Mouse (Mus musculus): Measurements from ENCODE around the gene Mex3b. TPM values are rescaled to one million over a fixed set of nuclear protein-coding genes. Genes with fewer than 3 reads are reported as not detected.
A peak's percentile ranks its signal among the peaks of the same experiment; 100 is the strongest.

The Mex3b gene
- 1 to 10 TPM; 4.1 to 5.2 TPM for total RNA-seq (2021)
- long read RNA-seq, experiment 1, partial matches to known transcripts, result 0 of 3 reads
- long read RNA-seq, experiment 1, other reads (novel, unspliced or antisense), result 0 of 3 reads
- long read RNA-seq, experiment 2, partial matches to known transcripts, result 0 of 5 reads
- long read RNA-seq, experiment 2, other reads (novel, unspliced or antisense), result 1 of 5 reads

DNA sequence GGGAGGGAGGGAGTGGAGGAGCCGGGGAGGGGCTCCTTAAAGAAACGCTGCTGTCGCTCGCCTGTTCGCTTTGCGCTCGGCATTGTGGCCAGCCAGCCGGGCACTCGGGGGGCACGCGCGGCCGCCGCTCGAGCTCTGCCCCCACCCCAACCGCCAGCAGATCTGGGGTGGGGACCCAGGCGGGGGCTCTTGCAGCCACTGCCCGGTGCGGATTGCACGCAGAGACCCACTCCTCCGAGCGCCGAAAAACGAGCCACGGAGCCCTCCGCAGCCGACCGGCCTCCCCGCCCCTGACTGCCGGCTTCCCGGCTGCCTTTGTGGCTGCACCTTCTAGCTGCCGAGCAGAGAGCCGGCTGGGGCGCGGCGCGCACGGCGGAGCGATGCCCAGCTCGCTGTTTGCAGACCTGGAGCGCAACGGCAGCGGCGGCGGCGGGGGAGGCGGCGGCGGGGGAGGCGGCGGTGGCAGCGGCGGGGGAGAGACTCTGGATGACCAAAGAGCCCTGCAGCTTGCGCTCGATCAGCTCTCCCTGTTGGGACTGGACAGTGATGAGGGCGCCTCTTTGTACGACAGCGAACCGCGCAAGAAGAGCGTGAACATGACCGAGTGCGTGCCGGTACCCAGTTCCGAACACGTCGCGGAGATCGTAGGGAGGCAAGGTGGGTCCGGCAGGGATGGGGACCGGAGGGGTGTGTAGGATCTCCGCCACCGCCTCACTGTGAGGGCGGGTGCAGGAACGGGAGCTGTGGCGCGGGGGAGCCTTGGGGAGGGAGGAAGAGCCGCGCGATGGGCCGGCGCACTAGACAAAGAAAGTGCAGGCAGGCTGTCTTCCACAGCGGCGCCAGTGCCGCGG lies at the start of gene Mex3b:
TSS of gene Mex3b (plus strand) at position 63 of the 851 bp plus-strand sequence.
- peak; percentile 69 to 71 for DNase-seq
- intact Hi-C loops (cut with DNase I), result loop anchor here (5.0 kb wide), 1 partner anchor 685 kb away; no protein-coding TSS in a partner anchor

GRCm38 (mm10) chr7:82819541-82819940 lies 47.6 kb upstream of the Mex3b start:
- no peak for DNase-seq
- intact Hi-C loops (cut with DNase I), result no loop called here

DNA sequence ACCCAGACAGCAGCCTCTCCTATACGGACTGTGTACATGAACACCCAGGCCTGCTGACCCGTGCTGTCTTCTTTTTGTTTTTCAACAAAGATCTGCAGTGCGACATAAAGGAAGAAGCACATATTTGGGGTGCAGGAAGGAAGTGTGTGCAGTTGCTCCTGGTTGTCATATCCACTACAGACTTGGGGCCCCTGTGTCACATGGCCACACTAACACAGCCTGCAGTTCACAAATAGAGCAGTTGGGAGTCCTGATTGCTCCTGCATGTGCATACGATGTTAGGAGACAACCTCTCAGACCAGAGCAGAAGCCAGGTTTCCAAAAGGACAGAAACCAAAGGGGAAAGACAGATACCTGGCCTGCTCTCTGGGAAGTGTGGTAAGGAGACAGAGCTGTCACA lies 46.5 kb upstream of the Mex3b start:
- intact Hi-C loops (cut with DNase I), result no loop called here
- DNase-seq, result no peak

DNA sequence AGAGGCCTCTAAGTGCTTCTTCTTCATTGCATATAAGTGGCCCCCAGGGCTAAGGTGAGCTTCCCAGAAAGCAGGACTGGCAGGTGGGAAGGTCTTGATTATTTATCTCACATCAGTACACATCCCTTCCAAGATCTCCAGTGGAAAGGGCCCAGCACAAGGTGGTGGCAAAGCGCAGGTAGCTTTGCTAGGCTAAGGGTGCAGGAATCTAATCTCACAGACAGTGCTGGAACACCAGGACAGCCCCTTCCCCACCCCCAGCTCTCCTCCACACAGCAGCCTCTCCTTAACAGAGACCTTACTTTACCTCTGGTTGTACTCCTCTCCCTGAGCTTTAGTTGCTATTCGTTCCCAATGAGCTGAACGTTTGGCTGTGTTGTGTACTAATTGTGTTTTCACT lies 45.6 kb upstream of the Mex3b start:
- no peak for DNase-seq
- intact Hi-C loops (cut with DNase I), result no loop called here

DNA sequence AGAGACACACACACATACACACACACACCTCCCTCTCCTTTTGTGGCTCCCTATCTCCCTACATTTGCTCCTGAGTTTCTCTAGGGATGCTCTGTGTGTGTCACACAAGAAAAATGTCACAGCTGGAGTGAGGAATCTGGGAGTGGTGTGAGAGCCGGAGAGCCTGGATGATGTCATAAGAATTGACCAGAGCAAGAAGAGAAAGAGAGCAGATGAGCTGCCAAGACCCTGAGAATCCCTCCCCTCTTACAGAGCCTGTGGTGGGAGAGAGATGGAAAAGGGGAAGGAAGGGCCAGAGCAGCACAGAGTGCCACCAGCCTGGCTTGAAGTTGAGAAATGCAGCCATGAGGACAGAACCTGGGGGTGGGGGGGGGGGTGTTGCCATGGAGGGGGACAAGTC lies 44.6 kb upstream of the Mex3b start:
- DNase-seq, result no peak
- intact Hi-C loops (cut with DNase I), result no loop called here

DNA sequence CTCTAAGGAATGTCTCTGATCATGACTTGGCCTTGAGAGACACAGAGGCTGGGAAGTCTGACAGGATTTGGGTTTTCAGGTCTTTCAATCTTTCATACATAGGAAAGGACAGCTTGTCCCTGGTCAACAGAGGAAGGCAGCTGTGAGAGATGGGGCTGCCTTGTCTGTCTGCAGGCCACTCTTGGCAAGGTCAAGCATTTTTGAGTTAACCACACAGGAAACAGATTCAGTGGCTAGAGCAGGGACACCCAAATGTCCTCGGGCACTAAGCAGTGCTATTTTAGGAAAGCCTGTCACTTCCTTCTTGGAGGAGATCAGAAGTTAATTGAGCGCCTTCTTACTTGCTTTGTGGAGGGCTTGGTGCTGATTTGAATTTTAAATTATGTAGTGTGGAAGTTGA lies 38.9 kb upstream of the Mex3b start:
- no peak for DNase-seq
- intact Hi-C loops (cut with DNase I), result no loop called here

GRCm38 (mm10) chr7:82829516-82829915 lies 37.6 kb upstream of the Mex3b start:
- no peak for DNase-seq
- intact Hi-C loops (cut with DNase I), result no loop called here

- no peak for DNase-seq
- intact Hi-C loops (cut with DNase I), result no loop called here
These were observed 32.7 kb upstream of the Mex3b start for GRCm38 (mm10) chr7:82834471-82834870.

DNA sequence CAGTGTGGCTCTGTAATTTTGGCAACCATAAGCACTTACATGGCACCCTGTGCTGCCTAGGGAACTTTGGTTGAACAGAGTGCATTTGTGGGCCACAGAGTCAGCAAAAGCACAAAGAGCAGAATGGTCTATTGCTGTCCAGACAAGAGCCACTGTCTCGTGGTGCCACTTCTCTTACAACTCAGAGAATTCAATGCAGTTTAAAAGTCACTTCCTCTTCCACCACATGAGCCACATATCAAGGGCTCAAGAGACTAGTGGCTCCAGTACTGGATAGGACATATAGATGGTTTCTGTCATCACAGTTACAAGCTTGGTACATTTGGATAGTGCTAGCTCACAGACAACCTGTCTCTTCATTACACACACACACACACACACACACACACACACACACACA lies 28.7 kb upstream of the Mex3b start:
- no peak for DNase-seq
- intact Hi-C loops (cut with DNase I), result no loop called here

DNA sequence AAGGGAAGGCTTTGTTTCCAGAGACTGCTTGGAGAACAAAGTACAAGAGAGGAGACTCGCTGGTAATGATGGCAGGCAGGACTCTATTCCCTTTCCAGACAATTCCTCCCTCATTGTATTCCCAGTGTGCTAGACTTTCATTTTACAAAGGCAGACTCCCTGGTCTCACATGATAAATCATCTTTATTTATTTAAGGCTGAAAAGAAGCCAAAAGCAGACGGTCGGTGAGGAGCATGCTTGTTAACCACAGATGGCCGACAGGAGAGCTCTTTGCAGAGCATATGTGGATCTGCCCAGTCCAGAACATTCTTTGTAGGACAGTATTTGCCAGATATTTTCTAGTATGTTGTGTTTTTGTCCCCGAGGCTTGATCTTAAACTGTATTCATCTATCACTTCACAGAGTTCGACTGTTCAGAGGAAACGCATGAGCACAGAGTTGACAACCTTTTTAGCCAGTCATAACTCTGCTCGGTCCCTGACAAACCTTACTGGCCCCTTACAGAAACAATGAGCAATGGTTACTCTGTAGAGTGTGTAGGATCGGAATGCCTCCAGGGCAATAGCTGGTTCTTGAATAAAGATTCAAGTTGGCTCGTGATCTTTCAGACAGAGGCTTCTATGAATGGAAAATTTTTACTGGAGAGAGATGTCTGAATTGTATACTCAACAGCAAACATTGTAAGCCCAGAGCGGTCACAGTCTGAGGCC lies 28.0 kb upstream of the Mex3b start:
- intact Hi-C loops (cut with DNase I), result no loop called here

DNA sequence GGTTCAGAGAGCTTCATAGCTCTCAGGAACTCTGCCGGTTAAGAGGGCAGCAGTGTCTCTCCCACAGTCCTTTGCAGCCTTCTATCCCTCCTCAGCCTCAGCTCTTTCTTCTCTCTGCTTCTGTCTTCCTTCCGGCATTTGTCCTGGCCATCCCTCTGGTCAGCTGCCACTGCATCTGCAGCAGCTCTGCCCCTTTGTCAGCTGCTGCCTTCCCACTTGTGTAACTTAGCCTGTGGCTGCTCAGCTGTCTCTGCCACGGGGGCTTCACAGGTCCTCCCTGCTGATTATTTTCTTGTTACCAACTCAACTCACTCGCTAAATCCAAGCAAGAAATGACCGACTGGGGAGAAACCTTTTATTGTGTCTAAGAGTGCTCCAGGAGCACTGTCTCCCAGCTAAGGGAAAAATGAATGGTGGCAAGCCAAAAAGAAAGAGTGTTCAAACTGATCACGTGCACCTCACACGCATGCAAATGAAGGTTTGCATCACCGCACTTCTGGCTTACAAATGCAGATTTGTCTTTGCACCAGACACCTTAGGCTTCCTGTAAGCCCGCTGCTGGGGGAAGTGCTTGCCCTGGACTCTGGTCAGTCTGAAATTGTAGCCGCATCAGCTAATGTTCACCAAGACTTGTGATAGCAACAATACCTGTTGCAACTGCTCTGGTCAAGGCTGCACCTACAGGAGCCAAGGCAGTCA lies 24.8 kb upstream of the Mex3b start:
- no peak for DNase-seq
- intact Hi-C loops (cut with DNase I), result no loop called here

More for the DNA sequence above, 28.0 kb upstream of the Mex3b start:
- no peak for DNase-seq

- DNase-seq, result peak; percentile 20 to 35
- intact Hi-C loops (cut with DNase I), result no loop called here
These were observed 16.4 kb upstream of the Mex3b start for GRCm38 (mm10) chr7:82850756-82851155.

- DNase-seq, result no peak
- intact Hi-C loops (cut with DNase I), result no loop called here
These were observed 15.5 kb upstream of the Mex3b start for GRCm38 (mm10) chr7:82851670-82852069.

- intact Hi-C loops (cut with DNase I), result no loop called here
- no peak for DNase-seq
These were observed 12.9 kb upstream of the Mex3b start for GRCm38 (mm10) chr7:82854195-82854766.

DNA sequence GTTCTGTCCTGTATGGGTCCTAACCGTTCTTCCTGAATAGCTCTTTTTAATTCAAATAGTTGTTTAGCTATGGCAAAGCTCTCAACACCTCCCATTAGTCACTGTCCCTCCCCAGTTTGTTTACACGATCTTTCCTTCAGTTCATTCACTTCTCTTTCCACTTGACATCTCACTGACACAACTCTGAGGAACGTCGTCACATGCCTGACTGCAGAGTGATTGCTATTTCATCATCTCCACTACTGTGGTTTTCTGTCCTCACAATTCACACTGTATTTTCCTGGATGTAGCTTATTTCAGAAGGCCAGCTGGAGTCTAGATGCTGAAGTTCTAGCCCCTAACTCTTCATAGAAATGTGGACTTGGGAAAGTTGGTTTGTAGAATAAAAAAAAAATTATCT lies 8.5 kb upstream of the Mex3b start:
- DNase-seq, result no peak
- intact Hi-C loops (cut with DNase I), result no loop called here

DNA sequence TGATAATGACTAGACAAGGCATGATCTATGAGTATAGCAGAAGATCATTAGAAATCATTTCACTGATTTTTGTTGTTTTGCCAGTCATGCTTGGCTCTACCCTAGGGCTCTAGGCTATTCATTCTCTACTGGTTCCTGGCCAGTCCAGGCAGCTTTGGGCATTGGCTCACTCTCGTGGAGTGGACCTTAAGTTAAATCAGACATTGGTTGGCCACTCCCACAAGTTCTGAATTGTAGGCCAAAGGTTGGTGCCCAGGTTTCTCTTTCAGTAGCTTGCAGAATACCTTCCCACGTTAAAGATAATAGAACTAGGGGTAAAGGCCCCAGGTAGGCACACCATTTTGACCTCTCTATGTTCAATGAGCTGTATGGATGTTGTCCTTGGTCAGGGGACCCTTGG lies 6.5 kb upstream of the Mex3b start:
- DNase-seq, result no peak
- intact Hi-C loops (cut with DNase I), result no loop called here

GRCm38 (mm10) chr7:82863341-82863740 lies 3.8 kb upstream of the Mex3b start:
- no peak for DNase-seq
- intact Hi-C loops (cut with DNase I), result no loop called here

DNA sequence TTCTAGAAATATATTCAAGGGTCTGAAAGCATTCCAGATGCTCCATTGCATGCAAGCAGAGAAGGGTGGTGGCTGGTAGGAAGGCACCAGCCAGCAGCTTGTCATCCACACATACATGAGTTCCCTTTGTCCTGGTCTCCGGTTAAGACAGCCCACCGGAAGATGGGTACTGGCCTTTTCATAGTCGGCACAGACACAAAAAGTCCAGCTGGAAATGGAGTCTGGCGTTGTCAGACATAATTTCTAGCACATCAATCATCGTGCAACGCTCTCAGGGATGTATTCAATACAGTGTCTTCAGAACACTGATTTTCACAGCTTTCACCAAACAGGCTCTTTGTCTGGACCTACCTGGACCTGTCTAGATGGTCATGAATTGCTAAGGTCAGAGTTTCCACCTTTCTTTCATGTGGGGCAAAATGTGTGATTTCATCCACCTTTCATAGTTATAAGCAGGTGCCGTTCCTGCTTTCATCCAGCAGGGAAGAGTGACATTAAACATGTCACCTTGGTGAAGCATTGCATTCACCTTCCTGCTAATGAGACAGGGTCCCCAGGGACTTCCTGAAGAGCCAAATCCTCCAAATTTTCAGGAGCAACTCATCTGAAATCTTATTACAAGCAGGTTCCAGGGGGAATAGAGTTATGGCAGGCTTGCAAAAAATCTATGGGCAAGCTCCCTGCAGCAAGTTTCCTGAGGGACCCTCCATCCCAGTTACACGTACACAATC lies 2.7 kb upstream of the Mex3b start:
- no peak for DNase-seq
- intact Hi-C loops (cut with DNase I), result loop anchor here (2.0 kb wide), 1 partner anchor 146 kb away; no protein-coding TSS in a partner anchor

GRCm38 (mm10) chr7:82864991-82865771 lies 2.0 kb upstream of the Mex3b start:
- intact Hi-C loops (cut with DNase I), result loop anchor here (2.0 to 5.0 kb wide), 2 partner anchors 146 to 687 kb away; no protein-coding TSS in a partner anchor
- no peak for DNase-seq

Measured in heart, postnatal 14 days (tissue).